Mouse (Mus musculus) lung, adult 2 months (tissue): ENCODE data around the gene Gm49384.

Experiments
- CTCF ChIP-seq: fragments of 200-500 bp; IDR thresholded peaks from 2 replicates; pipeline ENCODE4 v1.5.1; 2011; ENCODE audit warnings: mild to moderate bottlenecking, low read length, control low read depth; ENCODE audit not compliant: insufficient read depth
- POLR2A ChIP-seq: fragments of 200-500 bp; IDR thresholded peaks from 2 replicates; pipeline ENCODE4 v1.6.1; 2011; ENCODE audit warnings: low read depth, mild to moderate bottlenecking, control low read depth, low read length, borderline replicate concordance; ENCODE audit errors: extremely low read depth

GRCm38 (mm10) chr12:69249766-69250165 is 45.7 kb upstream of the Gm49384 start:
- TF ChIP-seq POLR2A = no peak
- TF ChIP-seq CTCF = no peak
